ENCODE assay signal across 8 mouse cellular contexts in the genomic region with DNA sequence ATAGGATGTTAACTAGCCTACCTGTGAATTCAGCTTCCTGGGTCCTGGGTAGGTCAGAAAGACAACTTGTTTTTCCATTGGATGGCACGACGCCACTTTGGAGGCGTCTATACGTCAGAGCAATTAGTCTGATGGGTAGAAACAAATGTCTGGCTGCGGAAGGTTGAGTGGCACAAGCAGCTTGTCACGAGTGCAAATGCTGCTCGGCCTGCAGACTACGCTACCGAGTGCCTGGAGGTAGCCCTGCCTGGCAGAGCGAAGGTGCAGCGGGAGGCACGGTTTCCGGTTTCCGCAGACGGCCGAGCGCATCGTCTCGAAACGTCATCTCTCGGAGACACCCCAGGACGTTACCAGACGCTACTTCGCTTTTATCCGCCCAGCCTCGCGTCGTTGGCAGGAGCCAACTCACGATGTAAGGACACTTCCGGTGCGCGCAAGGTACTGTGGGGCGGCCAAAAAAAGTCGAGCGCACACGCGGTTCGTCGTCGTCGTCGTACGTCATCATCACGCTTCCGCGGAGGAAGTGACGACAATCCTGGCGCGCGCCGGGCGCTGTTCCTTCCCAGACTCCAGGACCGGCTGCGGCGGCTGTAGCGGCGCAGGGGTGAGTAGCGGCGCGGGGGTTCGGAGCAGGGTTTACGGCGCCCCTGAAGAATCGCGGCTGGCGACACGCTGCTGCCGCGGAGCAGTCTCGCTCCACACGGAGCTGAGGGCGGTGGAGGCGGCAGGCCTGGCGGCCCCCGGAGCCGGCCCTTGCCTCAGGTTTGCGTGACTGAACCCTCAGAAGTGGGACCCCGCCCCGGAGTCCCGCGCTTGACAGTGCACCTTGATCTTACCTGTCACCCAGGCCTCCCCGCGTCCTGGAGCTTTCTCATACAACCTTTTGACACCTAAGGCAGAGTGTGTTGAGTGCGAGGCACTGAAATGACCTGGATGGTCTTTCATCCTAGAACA. TPM values are rescaled to one million over a fixed set of nuclear protein-coding genes. Genes with fewer than 3 reads are reported as not detected.
DNase-seq lines count a peak whose midpoint lies in the region; ATAC-seq and TF ChIP-seq lines count a peak whose summit lies in the region.

A gene (plus strand): TSS at position 517 of the 954 bp plus-strand sequence.

- DNase-seq in CD4-positive helper T cell, adult 2 months (ENCODE audit: low read depth, low spot score) = peak; percentile 100
- DNase-seq in brain, embryonic 18.5 days (ENCODE audit: low read depth, low spot score) = peak; percentile 99
- peak; percentile 99 for DNase-seq in kidney, postnatal 0 days (ENCODE audit: low spot score)
- peak; percentile 91 for DNase-seq in liver, embryonic 11.5 days (ENCODE audit: low spot score)
- peak; percentile 99 for DNase-seq in naive thymus-derived CD4-positive, alpha-beta T cell, adult 2 months (ENCODE audit: low read depth)

- peaks cover 53% of the 10 kb centered on the region for H3K36me3 ChIP-seq in heart, embryonic 12.5 days
- H3K36me3 ChIP-seq in kidney, postnatal 0 days (ENCODE audit: insufficient read depth, low read length) = peaks cover 22% of the 10 kb centered on the region
- H3K36me3 ChIP-seq in liver, embryonic 11.5 days (ENCODE audit: control insufficient read depth, insufficient read depth, low read length) = peaks cover 15% of the 10 kb centered on the region
- H3K36me3 ChIP-seq in stomach, embryonic 14.5 days (ENCODE audit: control insufficient read depth, insufficient read depth, low read length) = peaks cover 24% of the 10 kb centered on the region

- no peaks in the 10 kb centered on the region for H3K27me3 ChIP-seq in heart, embryonic 12.5 days (replicated peaks)
- no peaks in the 10 kb centered on the region for H3K27me3 ChIP-seq in kidney, postnatal 0 days (ENCODE audit: insufficient read depth, low read length)
- H3K27me3 ChIP-seq in liver, embryonic 11.5 days (replicated peaks; ENCODE audit: control insufficient read depth, insufficient read depth, low read length) = no peaks in the 10 kb centered on the region
- H3K27me3 ChIP-seq in stomach, embryonic 14.5 days (ENCODE audit: control insufficient read depth, insufficient read depth, low read length) = no peaks in the 10 kb centered on the region

- under 1% methylated on average over 84 of the region's 84 CpGs for WGBS in heart, embryonic 12.5 days
- under 1% methylated on average over 84 of the region's 84 CpGs for WGBS in kidney, postnatal 0 days
- WGBS in liver, embryonic 11.5 days = under 1% methylated on average over 84 of the region's 84 CpGs
- under 1% methylated on average over 83 of the region's 84 CpGs for WGBS in stomach, embryonic 14.5 days

- H3K9me3 ChIP-seq in heart, embryonic 12.5 days (replicated peaks) = no peaks in the 10 kb centered on the region
- H3K9me3 ChIP-seq in kidney, postnatal 0 days (replicated peaks; ENCODE audit: low read length) = no peaks in the 10 kb centered on the region
- no peaks in the 10 kb centered on the region for H3K9me3 ChIP-seq in liver, embryonic 11.5 days (ENCODE audit: control insufficient read depth, low read length)
- H3K9me3 ChIP-seq in stomach, embryonic 14.5 days (ENCODE audit: control insufficient read depth, low read depth, low read length) = no peaks in the 10 kb centered on the region

- H3K4me2 ChIP-seq in heart, embryonic 12.5 days = peak within 1 kb of the TSS; percentile 80
- H3K4me2 ChIP-seq in kidney, postnatal 0 days (ENCODE audit: low read length) = peak within 1 kb of the TSS; percentile 72
- H3K4me2 ChIP-seq in liver, embryonic 11.5 days = peak within 1 kb of the TSS; percentile 93
- H3K4me2 ChIP-seq in stomach, embryonic 14.5 days (replicated peaks; ENCODE audit: low read depth, low read length) = peak within 1 kb of the TSS; percentile 87

- TF ChIP-seq CTCF in kidney, postnatal 0 days (IDR thresholded peaks at IDR 0.05; ENCODE audit: low read depth) = no peak

- H3K4me3 ChIP-seq in heart, embryonic 12.5 days = peak within 1 kb of the TSS; percentile 94
- H3K4me3 ChIP-seq in kidney, postnatal 0 days (replicated peaks; ENCODE audit: low read depth, low read length) = peak within 1 kb of the TSS; percentile 89
- peak within 1 kb of the TSS; percentile 100 for H3K4me3 ChIP-seq in liver, embryonic 11.5 days (ENCODE audit: low read depth, low read length)
- H3K4me3 ChIP-seq in stomach, embryonic 14.5 days (ENCODE audit: low read depth, low read length) = peak within 1 kb of the TSS; percentile 99

- peaks cover 3% of the 10 kb centered on the region for H3K4me1 ChIP-seq in heart, embryonic 12.5 days (replicated peaks)
- 0 out of 2 replicates have a peak, but pooled peaks cover 3% of the 10 kb centered on the region for H3K4me1 ChIP-seq in kidney, postnatal 0 days (replicated peaks; ENCODE audit: insufficient read depth, low read length)
- peaks cover 5% of the 10 kb centered on the region; the same call in 1 of the 2 replicates for H3K4me1 ChIP-seq in liver, embryonic 11.5 days (replicated peaks; ENCODE audit: control insufficient read depth, insufficient read depth, low read length)
- no peaks in the 10 kb centered on the region for H3K4me1 ChIP-seq in stomach, embryonic 14.5 days (ENCODE audit: control insufficient read depth, insufficient read depth, low read length)

- peak; percentile 97 for ATAC-seq in erythroid progenitor cell, adult 5-6 weeks (replicated peaks; ENCODE audit: low FRiP score, poor library complexity, severe bottlenecking)
- peak; percentile 100 for ATAC-seq in heart, embryonic 12.5 days (ENCODE audit: insufficient number of reproducible peaks, low FRiP score)
- peak; percentile 99 for ATAC-seq in kidney, postnatal 0 days (replicated peaks; ENCODE audit: low FRiP score, low read depth)
- ATAC-seq in liver, embryonic 11.5 days (replicated peaks; ENCODE audit: low FRiP score) = peak; percentile 100
- ATAC-seq in stomach, embryonic 14.5 days (ENCODE audit: insufficient number of reproducible peaks, insufficient read depth, low FRiP score, low read depth) = peak; percentile 100

- H3K9ac ChIP-seq in heart, embryonic 12.5 days = peak within 1 kb of the TSS; percentile 90
- H3K9ac ChIP-seq in kidney, postnatal 0 days (ENCODE audit: low read depth, low read length) = peak within 1 kb of the TSS; percentile 82
- peak within 1 kb of the TSS; percentile 88 for H3K9ac ChIP-seq in liver, embryonic 11.5 days (ENCODE audit: low read depth, low read length)
- H3K9ac ChIP-seq in stomach, embryonic 14.5 days (replicated peaks; ENCODE audit: low read depth, low read length) = peak within 1 kb of the TSS; percentile 80

- H3K27ac ChIP-seq in heart, embryonic 12.5 days (ENCODE audit: poor library complexity, severe bottlenecking) = peak within 1 kb of the TSS; percentile 83
- H3K27ac ChIP-seq in kidney, postnatal 0 days = peak within 1 kb of the TSS; percentile 86
- peak within 1 kb of the TSS; percentile 90 for H3K27ac ChIP-seq in liver, embryonic 11.5 days (ENCODE audit: low read depth, low read length)
- H3K27ac ChIP-seq in stomach, embryonic 14.5 days (ENCODE audit: low read length) = peak within 1 kb of the TSS; percentile 84

RNA-seq across cellular contexts. Expression of the gene that starts here (rescaled TPM):
- total RNA-seq in erythroid progenitor cell, adult 5-6 weeks (2015; ENCODE audit: low replicate concordance) = 28.5 and 59.5 TPM in 2 replicates
- 53.6 and 56.3 TPM in 2 replicates for total RNA-seq in erythroid progenitor cell, adult 5-6 weeks (2017; ENCODE audit: low replicate concordance)
- 51.8 and 52.3 TPM in 2 replicates for polyA plus RNA-seq in heart, embryonic 12.5 days (2016; fragmentation: Nextera tagmentation; extraction: Ambion mirVana)
- 60.0 and 65.4 TPM in 2 replicates for polyA plus RNA-seq in kidney, postnatal 0 days (2015; fragmentation: Nextera tagmentation; extraction: Ambion mirVana)
- polyA plus RNA-seq in liver, embryonic 11.5 days (2014; fragmentation: Nextera tagmentation; extraction: Ambion mirVana) = 57.9 and 64.9 TPM in 2 replicates
- 57.0 and 57.3 TPM in 2 replicates for polyA plus RNA-seq in stomach, embryonic 14.5 days (2014; fragmentation: Nextera tagmentation; extraction: Ambion mirVana)

Comparison
In these comparisons a context has a peak if more than half of its experiments do, and no peak if none do; other contexts are left out.
1. Peak in every context shown above with its lines: DNase-seq, ATAC-seq, H3K4me3 ChIP-seq and H3K27ac ChIP-seq.